Mouse (Mus musculus): ENCODE measurements around the gene Gucy2c. TPM values are rescaled to one million over a fixed set of nuclear protein-coding genes. Genes with fewer than 3 reads are reported as not detected.

Gucy2c gene
- polyA plus RNA-seq, 1 experiment, result 0.31 TPM

- no peak for DNase-seq
- Histone ChIP-seq H3K27ac (ENCODE audit: control insufficient read depth, insufficient read depth, low read length) (no peak overlapping the region), H3K4me3 (ENCODE audit: control insufficient read depth, insufficient read depth, low read length) (no peak overlapping the region), H3K36me3 (ENCODE audit: control insufficient read depth, insufficient read depth, low read length) (peaks cover 87% of the 10 kb centered on the region), H3K27me3 (ENCODE audit: control insufficient read depth, insufficient read depth, low read length) (no peaks in the 10 kb centered on the region), H3K4me1 (replicated peaks; ENCODE audit: control insufficient read depth, insufficient read depth, low read length) (no peaks in the 10 kb centered on the region)
- no peak for TF ChIP-seq CTCF (IDR thresholded peaks at IDR 0.05; ENCODE audit: borderline replicate concordance, control insufficient read depth, extremely low read depth, insufficient read depth, low read length, poor library complexity)
- no peak for TF ChIP-seq POLR2A (IDR thresholded peaks at IDR 0.05; ENCODE audit: control insufficient read depth, extremely low read depth, insufficient read depth, low read length, poor library complexity)
- whole genome bisulfite sequencing, result 98% methylated on average over 18 of the region's 18 CpGs
Observed at GRCm38 (mm10) chr6:136821086-136821485, 39.5 kb upstream of the Gucy2c start.

DNA sequence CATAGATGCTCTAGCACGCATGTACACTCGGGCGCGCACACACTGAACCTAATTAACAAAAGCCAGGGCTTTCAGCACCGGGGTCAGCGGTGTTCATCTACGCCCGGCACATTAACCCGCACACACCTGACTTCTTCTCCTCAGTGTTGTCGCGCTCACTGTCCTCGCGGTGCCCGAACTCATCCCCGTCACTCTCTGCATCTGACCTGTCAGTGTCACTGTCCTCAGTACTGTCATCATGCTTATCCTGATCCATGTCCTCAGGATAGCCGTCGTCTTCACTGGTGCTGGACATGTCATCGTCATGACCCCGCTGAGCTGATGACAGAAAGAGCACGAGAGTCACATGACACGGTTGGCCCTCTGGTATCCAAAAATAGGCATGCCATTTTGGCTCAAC lies 38.8 kb upstream of the Gucy2c start:
- WGBS, result 98% methylated on average over 21 of the region's 21 CpGs
- DNase-seq, result no peak
- Histone ChIP-seq H3K36me3 (ENCODE audit: control insufficient read depth, insufficient read depth, low read length) (peaks cover 91% of the 10 kb centered on the region), H3K27ac (ENCODE audit: control insufficient read depth, insufficient read depth, low read length) (no peak overlapping the region), H3K27me3 (ENCODE audit: control insufficient read depth, insufficient read depth, low read length) (no peaks in the 10 kb centered on the region), H3K4me1 (replicated peaks; ENCODE audit: control insufficient read depth, insufficient read depth, low read length) (no peaks in the 10 kb centered on the region), H3K4me3 (ENCODE audit: control insufficient read depth, insufficient read depth, low read length) (no peak overlapping the region)
- TF ChIP-seq POLR2A (IDR thresholded peaks at IDR 0.05; ENCODE audit: control insufficient read depth, extremely low read depth, insufficient read depth, low read length, poor library complexity), result no peak
- TF ChIP-seq CTCF (IDR thresholded peaks at IDR 0.05; ENCODE audit: borderline replicate concordance, control insufficient read depth, extremely low read depth, insufficient read depth, low read length, poor library complexity), result no peak

DNA sequence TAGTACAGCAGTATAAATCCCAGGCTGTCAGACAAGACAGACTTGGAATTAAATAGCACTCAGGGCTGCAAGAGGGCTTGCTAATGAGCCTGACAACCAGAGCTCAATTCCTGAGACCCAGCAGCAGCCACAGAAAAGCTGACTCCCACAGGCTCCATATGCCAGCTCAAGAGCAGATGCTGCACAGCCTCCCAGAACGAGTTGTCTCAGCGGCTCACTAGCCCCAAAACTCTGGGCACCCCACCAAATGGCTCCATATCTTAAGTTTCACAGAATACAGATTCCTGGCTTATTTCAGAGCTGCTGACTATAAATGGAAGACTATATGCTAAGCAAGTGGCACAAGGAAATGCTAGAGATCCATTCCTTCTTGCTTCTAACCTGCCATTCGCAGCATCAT lies 36.0 kb upstream of the Gucy2c start:
- peaks cover 96% of the 10 kb centered on the region for H3K36me3 ChIP-seq (ENCODE audit: control insufficient read depth, insufficient read depth, low read length)
- 95% methylated on average over 3 of the region's 3 CpGs for WGBS
- no peak overlapping the region for H3K4me3 ChIP-seq (ENCODE audit: control insufficient read depth, insufficient read depth, low read length)
- TF ChIP-seq POLR2A (IDR thresholded peaks at IDR 0.05; ENCODE audit: control insufficient read depth, extremely low read depth, insufficient read depth, low read length, poor library complexity) (no peak), CTCF (IDR thresholded peaks at IDR 0.05; ENCODE audit: borderline replicate concordance, control insufficient read depth, extremely low read depth, insufficient read depth, low read length, poor library complexity) (no peak)
- H3K4me1 ChIP-seq (replicated peaks; ENCODE audit: control insufficient read depth, insufficient read depth, low read length), result no peaks in the 10 kb centered on the region
- no peak for DNase-seq
- H3K27me3 ChIP-seq (ENCODE audit: control insufficient read depth, insufficient read depth, low read length), result no peaks in the 10 kb centered on the region
- H3K27ac ChIP-seq (ENCODE audit: control insufficient read depth, insufficient read depth, low read length), result no peak overlapping the region

GRCm38 (mm10) chr6:136816826-136817225 lies 35.3 kb upstream of the Gucy2c start:
- no peak for TF ChIP-seq POLR2A (IDR thresholded peaks at IDR 0.05; ENCODE audit: control insufficient read depth, extremely low read depth, insufficient read depth, low read length, poor library complexity)
- no peak for TF ChIP-seq CTCF (IDR thresholded peaks at IDR 0.05; ENCODE audit: borderline replicate concordance, control insufficient read depth, extremely low read depth, insufficient read depth, low read length, poor library complexity)
- Histone ChIP-seq H3K4me1 (replicated peaks; ENCODE audit: control insufficient read depth, insufficient read depth, low read length) (no peaks in the 10 kb centered on the region), H3K36me3 (ENCODE audit: control insufficient read depth, insufficient read depth, low read length) (peaks cover 89% of the 10 kb centered on the region), H3K27ac (ENCODE audit: control insufficient read depth, insufficient read depth, low read length) (no peak overlapping the region), H3K4me3 (ENCODE audit: control insufficient read depth, insufficient read depth, low read length) (no peak overlapping the region), H3K27me3 (ENCODE audit: control insufficient read depth, insufficient read depth, low read length) (no peaks in the 10 kb centered on the region)
- 97% methylated on average over 21 of the region's 21 CpGs for WGBS
- no peak for DNase-seq

DNA sequence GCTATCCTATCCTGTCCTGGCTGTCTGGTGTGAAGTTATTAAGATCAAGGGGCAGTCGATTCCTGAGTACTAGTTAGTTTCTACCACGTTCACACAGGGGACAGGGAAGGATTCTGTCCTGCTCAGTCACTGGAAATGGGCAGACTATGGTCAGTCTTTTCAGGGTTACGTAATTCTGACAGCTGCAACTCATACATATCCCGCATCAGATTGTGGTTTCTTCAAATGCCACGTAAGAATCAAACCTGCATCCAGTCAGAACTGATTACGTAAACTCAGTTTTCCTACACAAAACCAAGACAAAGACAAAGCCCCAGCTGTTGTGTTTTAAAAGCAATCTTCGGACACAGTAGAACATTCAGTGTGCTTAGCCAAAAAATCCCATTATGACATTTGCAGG lies 33.8 kb upstream of the Gucy2c start:
- Histone ChIP-seq H3K4me3 (ENCODE audit: control insufficient read depth, insufficient read depth, low read length) (no peak overlapping the region), H3K27ac (ENCODE audit: control insufficient read depth, insufficient read depth, low read length) (no peak overlapping the region), H3K27me3 (ENCODE audit: control insufficient read depth, insufficient read depth, low read length) (no peaks in the 10 kb centered on the region), H3K4me1 (replicated peaks; ENCODE audit: control insufficient read depth, insufficient read depth, low read length) (no peaks in the 10 kb centered on the region), H3K36me3 (ENCODE audit: control insufficient read depth, insufficient read depth, low read length) (peaks cover 74% of the 10 kb centered on the region)
- DNase-seq, result no peak
- no peak for TF ChIP-seq POLR2A (IDR thresholded peaks at IDR 0.05; ENCODE audit: control insufficient read depth, extremely low read depth, insufficient read depth, low read length, poor library complexity)
- TF ChIP-seq CTCF (IDR thresholded peaks at IDR 0.05; ENCODE audit: borderline replicate concordance, control insufficient read depth, extremely low read depth, insufficient read depth, low read length, poor library complexity), result no peak
- 97% methylated on average over 7 of the region's 7 CpGs for WGBS

- no peak overlapping the region for H3K27ac ChIP-seq (ENCODE audit: control insufficient read depth, insufficient read depth, low read length)
- no peak for DNase-seq
- WGBS, result 74% methylated on average over 4 of the region's 4 CpGs
- no peaks in the 10 kb centered on the region for H3K27me3 ChIP-seq (ENCODE audit: control insufficient read depth, insufficient read depth, low read length)
- no peak overlapping the region for H3K4me3 ChIP-seq (ENCODE audit: control insufficient read depth, insufficient read depth, low read length)
- peaks cover 7% of the 10 kb centered on the region for H3K4me1 ChIP-seq (replicated peaks; ENCODE audit: control insufficient read depth, insufficient read depth, low read length)
- TF ChIP-seq CTCF (IDR thresholded peaks at IDR 0.05; ENCODE audit: borderline replicate concordance, control insufficient read depth, extremely low read depth, insufficient read depth, low read length, poor library complexity) (no peak), POLR2A (IDR thresholded peaks at IDR 0.05; ENCODE audit: control insufficient read depth, extremely low read depth, insufficient read depth, low read length, poor library complexity) (no peak)
- peaks cover 52% of the 10 kb centered on the region for H3K36me3 ChIP-seq (ENCODE audit: control insufficient read depth, insufficient read depth, low read length)
Observed at GRCm38 (mm10) chr6:136813117-136813516, 31.6 kb upstream of the Gucy2c start.

DNA sequence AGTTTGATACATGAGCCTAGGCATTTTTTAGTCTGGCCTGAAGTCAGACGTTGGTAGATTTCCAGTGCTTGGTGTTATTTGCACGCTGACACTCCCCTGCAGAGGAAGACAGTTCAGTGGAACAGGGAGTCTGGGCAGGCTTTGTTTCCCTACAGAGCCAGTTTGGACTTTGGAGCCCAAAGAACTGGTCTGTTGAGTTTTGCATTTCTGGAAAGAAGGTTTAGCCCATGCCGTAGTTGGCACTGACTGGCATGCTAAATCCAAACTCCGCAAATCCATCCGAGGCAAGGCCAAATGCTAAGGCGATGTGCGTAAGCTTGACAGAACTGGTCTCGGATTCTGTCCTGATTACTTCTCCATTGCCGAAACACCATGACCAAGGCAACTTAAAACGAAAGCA lies 29.6 kb upstream of the Gucy2c start:
- Histone ChIP-seq H3K27ac (ENCODE audit: control insufficient read depth, insufficient read depth, low read length) (no peak overlapping the region), H3K27me3 (ENCODE audit: control insufficient read depth, insufficient read depth, low read length) (no peaks in the 10 kb centered on the region), H3K4me3 (ENCODE audit: control insufficient read depth, insufficient read depth, low read length) (no peak overlapping the region), H3K4me1 (replicated peaks; ENCODE audit: control insufficient read depth, insufficient read depth, low read length) (peaks cover 11% of the 10 kb centered on the region), H3K36me3 (ENCODE audit: control insufficient read depth, insufficient read depth, low read length) (peaks cover 32% of the 10 kb centered on the region)
- DNase-seq, result no peak
- no peak for TF ChIP-seq POLR2A (IDR thresholded peaks at IDR 0.05; ENCODE audit: control insufficient read depth, extremely low read depth, insufficient read depth, low read length, poor library complexity)
- no peak for TF ChIP-seq CTCF (IDR thresholded peaks at IDR 0.05; ENCODE audit: borderline replicate concordance, control insufficient read depth, extremely low read depth, insufficient read depth, low read length, poor library complexity)
- 95% methylated on average over 10 of the region's 10 CpGs for WGBS
